Mouse (Mus musculus) bone marrow, adult 2 months (tissue): ENCODE measurements around the gene Agxt.

Experiments
- CTCF ChIP-seq: fragments of 200-500 bp; IDR thresholded peaks from 2 replicates; pipeline ENCODE4 v1.5.1; 2011; ENCODE audit warnings: low read length, control low read depth; ENCODE audit not compliant: control insufficient read depth, insufficient read depth
- POLR2A ChIP-seq: fragments of 200-500 bp; IDR thresholded peaks from 2 replicates; pipeline ENCODE4 v1.6.1; 2011; ENCODE audit warnings: low read depth, mild to moderate bottlenecking, control low read depth, low read length, borderline replicate concordance; ENCODE audit not compliant: control insufficient read depth

DNA sequence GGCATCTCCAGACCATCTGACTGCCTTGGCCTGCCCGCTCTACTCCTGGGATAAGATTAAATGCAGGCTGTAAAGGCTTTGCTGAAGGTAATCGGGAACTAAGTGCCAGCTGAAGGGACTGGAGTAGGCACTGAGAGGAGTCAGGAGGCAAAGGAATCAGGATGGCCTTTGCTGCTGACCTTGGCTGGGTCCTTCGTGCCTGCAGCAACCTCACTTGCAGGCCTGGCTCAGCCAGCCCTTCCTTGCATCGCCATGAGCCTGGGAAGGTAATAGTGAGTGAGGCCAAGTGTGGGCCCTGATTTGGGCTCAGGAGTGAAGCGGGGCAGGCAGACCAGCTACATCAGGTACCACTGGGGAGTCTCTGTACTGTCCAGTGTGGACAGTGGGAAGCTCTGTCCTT lies 36.1 kb upstream of the Agxt start:
- TF ChIP-seq CTCF = no peak
- TF ChIP-seq POLR2A = no peak
